Mouse (Mus musculus) CH12.LX (cell line): ENCODE results near the gene Krtap16-3.

ENCODE experiments used
- CTCF ChIP-seq, 2 experiments: IDR thresholded peaks in 1 of 2; conservative IDR thresholded peaks in 1 of 2; 2 replicates each; pipeline ENCODE4 v1.5.1; 2011 to 2012; ENCODE audit warnings: low read depth in 2 of 2, low read length in 2 of 2, improper control_type of control experiment in 1 of 2, inconsistent platforms in 1 of 2, mild to moderate bottlenecking in 1 of 2, moderate library complexity in 1 of 2
- POLR2A ChIP-seq: IDR thresholded peaks from 2 replicates; pipeline ENCODE4 v1.6.1; 2011; ENCODE audit warnings: low read depth, mild to moderate bottlenecking, improper control_type of control experiment, low read length
- ZNF384 ChIP-seq: IDR thresholded peaks from 2 replicates; pipeline ENCODE4 v1.6.1; 2012; ENCODE audit warnings: low read depth, low read length, improper control_type of control experiment, inconsistent platforms

DNA sequence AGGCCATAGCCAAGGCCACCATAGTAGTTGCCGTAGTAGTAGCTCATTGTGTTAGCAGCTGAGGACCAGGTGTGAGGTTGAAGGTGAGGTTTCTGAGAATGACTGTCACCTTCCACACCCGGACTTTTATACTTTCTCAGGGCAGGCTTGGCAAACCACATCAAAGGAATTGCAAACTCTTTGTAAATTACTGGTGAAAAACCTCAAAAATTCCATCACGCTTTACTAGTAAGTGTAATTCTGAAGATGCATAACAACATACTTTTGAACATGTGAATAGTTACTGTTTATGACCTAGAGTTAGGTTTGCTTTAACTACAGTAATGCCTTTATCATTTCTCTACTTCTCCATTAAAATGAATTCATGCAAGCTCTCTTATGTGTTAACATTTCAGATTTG lies 30.5 kb downstream of the Krtap16-3 start, which contains the start of gene Krtap19-9b:
- no peak for TF ChIP-seq ZNF384
- TF ChIP-seq CTCF (conservative IDR thresholded peaks at IDR 0.05 in 1 of 2, IDR thresholded peaks at IDR 0.05 in 1 of 2; ENCODE audit: low read depth in 2 of 2, low read length in 2 of 2), result no peak
- TF ChIP-seq POLR2A, result no peak
